Mouse (Mus musculus): ENCODE measurements around the gene Ephb4.

DNA sequence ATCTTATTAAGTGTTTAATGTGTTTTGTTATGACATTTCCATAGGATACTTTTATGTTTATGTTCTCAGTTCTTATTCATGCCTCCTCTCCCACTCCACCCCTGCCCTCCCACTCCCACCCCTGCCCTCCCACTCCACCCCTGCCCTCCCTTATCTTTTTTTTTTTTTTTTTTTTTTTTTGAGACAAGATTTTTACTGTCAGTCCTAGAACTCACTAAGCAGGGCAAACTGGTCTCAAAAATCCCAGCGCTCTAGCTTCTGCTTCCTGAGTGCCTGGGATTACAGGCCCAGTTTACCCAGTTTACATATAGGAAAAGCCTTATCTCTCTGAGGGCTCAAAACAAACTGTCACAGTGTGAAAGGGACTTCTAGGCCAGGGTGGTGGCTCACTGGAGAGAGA, 3.5 kb upstream of the Ephb4 start:
- TF ChIP-seq GATA1 (IDR thresholded peaks at IDR 0.05; ENCODE audit: low read length) (no peak), TAL1 (IDR thresholded peaks at IDR 0.05; ENCODE audit: low read length) (no peak)
